Mouse (Mus musculus) small intestine, adult 10 weeks (tissue): ENCODE results near the gene Olfr713. TPM values are rescaled to one million over a fixed set of nuclear protein-coding genes. Genes with fewer than 3 reads are reported as not detected.

Source experiments
- polyA plus RNA-seq: library from polyadenylated mRNA; stranded (reverse); fragments of 350-450 nt; fragmentation: Illumina TruSeq; extraction: RNeasy Lipid Tissue Mini Kit (QIAGEN cat#74804); gene quantifications from one replicate; pipeline ENCODE4 v1.2.3, GENCODE M21; 2014; ENCODE audit warnings: low replicate concordance

Olfr713 gene
- polyA plus RNA-seq, result 0.19 TPM

DNA sequence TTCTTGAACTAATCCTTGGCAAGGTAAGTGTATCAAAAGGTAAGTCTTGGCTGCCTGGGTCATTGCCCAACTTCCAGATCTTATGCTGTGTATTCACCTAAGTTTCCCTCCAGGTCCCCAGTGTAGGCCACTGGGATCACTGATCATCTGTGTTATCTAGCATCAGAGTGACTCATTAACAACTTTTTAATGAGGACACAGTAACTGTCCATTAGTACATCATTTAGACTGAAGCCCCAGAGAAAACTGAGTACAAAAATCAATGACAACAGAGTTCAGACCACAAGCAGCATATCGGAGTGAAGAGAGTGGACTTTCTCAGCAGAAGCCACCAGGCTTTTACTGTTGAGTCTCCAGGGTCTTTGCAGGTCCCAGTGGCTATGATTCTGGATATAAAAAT, at the start of gene Olfr713:
Gene Olfr713, plus strand, starts transcription at position 301 of the 400 bp plus-strand sequence.

GRCm38 (mm10) chr7:107005972-107006371, 25.0 kb upstream of the Olfr713 start, which contains the start of gene Olfr2:
TSS of gene Olfr2 (minus strand) at chr7:107006072.

DNA sequence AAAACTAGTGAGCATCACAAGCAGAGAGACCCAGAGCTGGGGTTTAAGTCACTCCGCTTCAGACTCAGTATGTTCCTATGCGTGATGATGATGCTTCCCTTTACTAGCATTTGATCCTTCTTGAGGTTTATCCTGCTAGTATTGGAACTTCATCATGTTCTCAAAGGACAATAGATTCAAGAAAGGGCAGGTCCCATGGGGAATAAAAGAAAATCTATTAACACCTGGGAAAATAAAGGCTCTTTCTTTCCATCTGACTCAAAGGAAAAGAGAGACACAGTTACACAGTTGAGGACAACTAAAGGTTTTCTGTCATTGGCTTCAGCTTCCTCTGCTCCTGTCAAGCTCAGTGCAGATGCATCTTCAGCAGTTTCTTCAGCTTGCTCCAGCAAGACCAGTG, 39.7 kb downstream of the Olfr713 start, which contains the start of gene Olfr714:
Gene Olfr714, plus strand, starts transcription at position 301 of the 400 bp plus-strand sequence.

Other genes starting within 250 kb of the Olfr713 start
- not detected for gene Olfr699, start 238.0 kb upstream of the Olfr713 start, polyA plus RNA-seq
- not detected for gene Olfr700, start 222.3 kb upstream of the Olfr713 start, polyA plus RNA-seq
- not detected for gene Olfr701, start 217.0 kb upstream of the Olfr713 start, polyA plus RNA-seq
- gene Olfr702, start 197.3 kb upstream of the Olfr713 start, polyA plus RNA-seq, result not detected
- not detected for gene Olfr703, start 187.8 kb upstream of the Olfr713 start, polyA plus RNA-seq
- not detected for gene Olfr704, start 168.0 kb upstream of the Olfr713 start, polyA plus RNA-seq
- not detected for gene Olfr705, start 154.3 kb upstream of the Olfr713 start, polyA plus RNA-seq
- not detected for gene Olfr706, start 143.0 kb upstream of the Olfr713 start, polyA plus RNA-seq
- not detected for gene Olfr707, start 129.9 kb upstream of the Olfr713 start, polyA plus RNA-seq
- 0.45 TPM for gene Olfr1532-ps1, start 123.2 kb upstream of the Olfr713 start, polyA plus RNA-seq
- gene Olfr709-ps1, start 99.0 kb upstream of the Olfr713 start, polyA plus RNA-seq, result not detected
- gene Olfr710, start 82.9 kb upstream of the Olfr713 start, polyA plus RNA-seq, result not detected
- not detected for gene Olfr6, start 67.2 kb upstream of the Olfr713 start, polyA plus RNA-seq
- gene Olfr711, start 55.7 kb upstream of the Olfr713 start, polyA plus RNA-seq, result not detected
- not detected for gene Olfr2, start 25.1 kb upstream of the Olfr713 start, polyA plus RNA-seq
- not detected for gene Olfr714, start 39.8 kb downstream of the Olfr713 start, polyA plus RNA-seq
- not detected for gene Olfr17, start 62.0 kb downstream of the Olfr713 start, polyA plus RNA-seq
- gene Olfr715b, start 79.2 kb downstream of the Olfr713 start, polyA plus RNA-seq, result not detected
- not detected for gene Olfr715, start 99.9 kb downstream of the Olfr713 start, polyA plus RNA-seq
- not detected for gene Olfr716, start 107.2 kb downstream of the Olfr713 start, polyA plus RNA-seq
- gene Nlrp14, start 135.8 kb downstream of the Olfr713 start, polyA plus RNA-seq, result not detected
- gene Rbmxl2, start 178.3 kb downstream of the Olfr713 start, polyA plus RNA-seq, result not detected